Mouse (Mus musculus) limb, embryonic 14.5 days (tissue): ENCODE results near the gene Tmem33. TPM values are rescaled to one million over a fixed set of nuclear protein-coding genes. Genes with fewer than 3 reads are reported as not detected.
A peak's percentile ranks its signal among the peaks of the same experiment; 100 is the strongest.

Source experiments
- ATAC-seq: fragments of 200-750 bp; cut with Nextera tagmentation; 2 replicates; pipeline ENCODE4 v1.8.0; 2017; ENCODE audit warnings: low read depth, moderate number of reproducible peaks, moderate TSS enrichment; ENCODE audit not compliant: low FRiP score
- DNase-seq: peaks from one replicate; pipeline ENCODE4 v3.0.0-alpha.2; 2015; ENCODE audit warnings: low spot score
- H3K27ac ChIP-seq: fragments of 300-500 bp; sonication (generic); replicated peaks from 2 replicates; pipeline ENCODE4 v1.5.1; 2014; ENCODE audit warnings: low read depth, mild to moderate bottlenecking, low read length, moderate library complexity, mixed read lengths
- H3K27me3 ChIP-seq: fragments of 300-500 bp; sonication (generic); 2 replicates; pipeline ENCODE4 v1.6.1; 2014; ENCODE audit warnings: low read length, mixed read lengths; ENCODE audit not compliant: control insufficient read depth, insufficient read depth
- H3K36me3 ChIP-seq: fragments of 300-500 bp; sonication (generic); 2 replicates; pipeline ENCODE4 v1.6.1; 2014; ENCODE audit warnings: mild to moderate bottlenecking, low read length, moderate library complexity, mixed read lengths; ENCODE audit not compliant: control insufficient read depth, insufficient read depth
- H3K4me1 ChIP-seq: fragments of 300-500 bp; sonication (generic); 2 replicates; pipeline ENCODE4 v1.6.1; 2014; ENCODE audit warnings: antibody characterized with exemption, low read length, mixed read lengths; ENCODE audit not compliant: control insufficient read depth, insufficient read depth
- H3K4me2 ChIP-seq: fragments of 300-500 bp; sonication (generic); replicated peaks from 2 replicates; pipeline ENCODE4 v1.6.1; 2014; ENCODE audit warnings: low read depth, mild to moderate bottlenecking, low read length, moderate library complexity; ENCODE audit not compliant: severe bottlenecking
- H3K4me3 ChIP-seq: fragments of 300-500 bp; sonication (generic); replicated peaks from 2 replicates; pipeline ENCODE4 v1.5.1; 2014; ENCODE audit warnings: low read length
- H3K9ac ChIP-seq: fragments of 300-500 bp; sonication (generic); 2 replicates; pipeline ENCODE4 v1.6.1; 2014; ENCODE audit warnings: mild to moderate bottlenecking, low read depth, low read length, moderate library complexity; ENCODE audit not compliant: severe bottlenecking
- H3K9me3 ChIP-seq: fragments of 300-500 bp; sonication (generic); 2 replicates; pipeline ENCODE4 v1.6.1; 2016; ENCODE audit warnings: low read length; ENCODE audit not compliant: control insufficient read depth
- POLR2A ChIP-seq: fragments of 200-500 bp; IDR thresholded peaks from 2 replicates; pipeline ENCODE4 v1.8.0; 2012; ENCODE audit warnings: inconsistent platforms, mild to moderate bottlenecking, moderate library complexity, borderline replicate concordance; ENCODE audit not compliant: insufficient read depth, insufficient read length; ENCODE audit errors: extremely low read depth
- WGBS: fragments of 180-500 bp; shearing (Covaris S2); extraction: QIAGEN DNeasy Blood & Tissue Kit; methylation state at CpG from one replicate; pipeline ENCODE4 v1.1.7; 2014; 5-methylcytosine and 5-hydroxymethylcytosine counted together
- polyA plus RNA-seq, 2 experiments: library from polyadenylated mRNA; depleted of rRNA in 1 of 2; stranded (reverse) in 1 of 2; unstranded in 1 of 2; fragments of >200 nt; fragmentation: Nextera tagmentation in 1 of 2; extraction: Ambion mirVana in 1 of 2; gene quantifications; 2 replicates each; pipeline versions ENCODE4 v1.2.1 to v1.2.3; 2012 to 2014

The Tmem33 gene
- polyA plus RNA-seq, 2 experiments: 55.4 to 77.5 TPM

DNA sequence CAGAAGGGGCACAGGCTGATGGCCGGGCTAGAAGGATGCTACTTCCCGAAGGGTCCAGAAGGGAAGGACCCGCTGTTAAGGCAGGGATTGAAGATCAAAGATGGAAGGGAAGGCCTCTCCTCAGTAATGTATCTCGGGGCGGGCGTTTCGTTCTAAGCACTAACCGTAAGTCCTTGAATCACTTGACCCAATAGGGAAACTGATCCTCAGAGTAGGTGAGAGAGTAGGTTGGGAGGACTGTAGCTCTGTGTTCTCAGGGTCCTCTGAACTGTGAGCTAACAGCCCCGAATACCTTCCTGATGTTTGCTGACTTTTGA is 43.6 kb upstream of the Tmem33 start:
- DNase-seq (no peak), ATAC-seq (no peak)
- Histone ChIP-seq H3K9ac (no peak overlapping the region), H3K27me3 (peaks cover 89% of the 10 kb centered on the region), H3K27ac (no peak overlapping the region), H3K9me3 (no peaks in the 10 kb centered on the region), H3K36me3 (no peaks in the 10 kb centered on the region), H3K4me1 (no peaks in the 10 kb centered on the region), H3K4me2 (peak overlapping the region; percentile 43; the same call in 1 of the 2 replicates), H3K4me3 (peak overlapping the region; percentile 20)
- TF ChIP-seq POLR2A: no peak
- WGBS: 1% methylated on average over 9 of the region's 9 CpGs

- no peaks in the 10 kb centered on the region for H3K36me3 ChIP-seq
- DNase-seq (no peak), ATAC-seq (no peak)
- no peak overlapping the region for H3K4me3 ChIP-seq
- H3K9me3 ChIP-seq: peaks cover 10% of the 10 kb centered on the region; the same call in 1 of the 2 replicates
- peaks cover 96% of the 10 kb centered on the region for H3K27me3 ChIP-seq
- H3K4me2 ChIP-seq: no peak overlapping the region
- no peaks in the 10 kb centered on the region for H3K4me1 ChIP-seq
- no peak overlapping the region for H3K9ac ChIP-seq
- H3K27ac ChIP-seq: no peak overlapping the region
- no peak for TF ChIP-seq POLR2A
- 5% methylated on average over 6 of the region's 6 CpGs for WGBS
Measured at GRCm38 (mm10) chr5:67221901-67222300, 38.5 kb upstream of the Tmem33 start.

GRCm38 (mm10) chr5:67222440-67223390 is 37.6 kb upstream of the Tmem33 start:
- no peak; the same call in 1 of the 2 replicates for ATAC-seq

GRCm38 (mm10) chr5:67223391-67224121 is 36.8 kb upstream of the Tmem33 start:
- DNase-seq: no peak
- H3K9ac ChIP-seq: no peak overlapping the region
- H3K27me3 ChIP-seq: peaks cover 98% of the 10 kb centered on the region
- H3K36me3 ChIP-seq: no peaks in the 10 kb centered on the region
- ATAC-seq: no peak
- peaks cover 10% of the 10 kb centered on the region; the same call in 1 of the 2 replicates for H3K9me3 ChIP-seq
- H3K4me2 ChIP-seq: no peak overlapping the region
- no peaks in the 10 kb centered on the region for H3K4me1 ChIP-seq
- TF ChIP-seq POLR2A: no peak
- WGBS: 5% methylated on average over 15 of the region's 15 CpGs
- H3K4me3 ChIP-seq: no peak overlapping the region
- no peak overlapping the region for H3K27ac ChIP-seq

More at GRCm38 (mm10) chr5:67222440-67223390, 37.6 kb upstream of the Tmem33 start:
- WGBS: 2% methylated on average over 44 of the region's 44 CpGs
- H3K9me3 ChIP-seq: peaks cover 10% of the 10 kb centered on the region; the same call in 1 of the 2 replicates
- no peak for DNase-seq
- no peak for TF ChIP-seq POLR2A
- H3K4me1 ChIP-seq: no peaks in the 10 kb centered on the region
- H3K27me3 ChIP-seq: peaks cover 98% of the 10 kb centered on the region
- no peak overlapping the region for H3K27ac ChIP-seq
- H3K4me3 ChIP-seq: peak overlapping the region; percentile 28
- peak overlapping the region; percentile 49 for H3K4me2 ChIP-seq
- H3K9ac ChIP-seq: no peak overlapping the region
- H3K36me3 ChIP-seq: no peaks in the 10 kb centered on the region

DNA sequence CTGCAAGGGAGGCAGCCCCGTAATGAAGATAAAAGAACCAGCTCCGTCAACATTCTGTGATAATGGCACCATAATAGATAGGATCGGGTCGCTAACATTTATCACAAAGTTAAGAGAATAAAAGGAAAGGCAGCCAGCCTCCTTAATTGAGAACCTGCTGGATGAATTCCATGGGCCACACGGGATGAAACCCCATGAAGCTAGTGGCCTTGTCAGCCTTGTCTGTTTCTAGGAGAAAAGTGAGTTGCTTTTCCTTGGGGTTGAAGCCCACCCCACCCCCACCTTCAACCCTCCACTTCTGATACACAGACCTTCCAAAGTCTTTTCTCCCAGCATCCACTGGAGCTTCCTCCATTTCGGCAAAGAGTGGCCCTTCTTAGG is 36.3 kb upstream of the Tmem33 start:
- WGBS: 13% methylated on average over 6 of the region's 6 CpGs
- Histone ChIP-seq H3K4me1 (no peaks in the 10 kb centered on the region), H3K4me3 (no peak overlapping the region), H3K4me2 (no peak overlapping the region), H3K27ac (no peak overlapping the region), H3K27me3 (peaks cover 98% of the 10 kb centered on the region), H3K36me3 (no peaks in the 10 kb centered on the region), H3K9ac (no peak overlapping the region), H3K9me3 (peaks cover 10% of the 10 kb centered on the region; the same call in 1 of the 2 replicates)
- ATAC-seq (no peak), DNase-seq (no peak)
- no peak for TF ChIP-seq POLR2A
